Mouse (Mus musculus) liver, embryonic 14.5 days (tissue): ENCODE measurements around the gene Nr1h4. TPM values are rescaled to one million over a fixed set of nuclear protein-coding genes. Genes with fewer than 3 reads are reported as not detected.

Experiments
- ATAC-seq: fragments of 200-750 bp; cut with Nextera tagmentation; 2 replicates; pipeline ENCODE4 v1.8.0; 2017; ENCODE audit warnings: moderate number of reproducible peaks, mild to moderate bottlenecking, moderate library complexity; ENCODE audit not compliant: insufficient read depth
- DNase-seq, 3 experiments: peaks; one replicate each; pipeline ENCODE4 v3.0.0-alpha.2; 2012 to 2013; ENCODE audit warnings: low read depth in 3 of 3, low spot score in 3 of 3
- H3K27ac ChIP-seq: fragments of 300-500 bp; sonication (generic); 2 replicates; pipeline ENCODE4 v1.5.1; 2014; ENCODE audit warnings: moderate library complexity, mild to moderate bottlenecking, control low read depth, inconsistent platforms
- H3K27me3 ChIP-seq: fragments of 300-500 bp; sonication (generic); 2 replicates; pipeline ENCODE4 v1.6.1; 2014; ENCODE audit warnings: mild to moderate bottlenecking, low read length, moderate library complexity; ENCODE audit not compliant: control insufficient read depth, insufficient read depth
- H3K36me3 ChIP-seq: fragments of 300-500 bp; sonication (generic); replicated peaks from 2 replicates; pipeline ENCODE4 v1.6.1; 2014; ENCODE audit warnings: low read depth; ENCODE audit not compliant: control insufficient read depth, insufficient read depth
- H3K4me1 ChIP-seq, 2 experiments: fragments of 200-500 bp in 1 of 2; fragments of 300-500 bp in 1 of 2; sonication (generic) in 1 of 2; replicated peaks; 2 replicates each; pipeline ENCODE4 v1.6.1; 2012 to 2014; ENCODE audit warnings: antibody characterized with exemption in 1 of 2, inconsistent platforms in 1 of 2, low read length in 1 of 2; ENCODE audit not compliant: control insufficient read depth in 2 of 2, insufficient read depth in 2 of 2
- H3K4me2 ChIP-seq: fragments of 300-500 bp; sonication (generic); 2 replicates; pipeline ENCODE4 v1.6.1; 2014; ENCODE audit warnings: low read depth, mild to moderate bottlenecking, control low read depth, moderate library complexity
- H3K4me3 ChIP-seq, 2 experiments: fragments of 200-500 bp in 1 of 2; fragments of 300-500 bp in 1 of 2; sonication (generic) in 1 of 2; 2 replicates each; pipeline ENCODE4 v1.5.1; 2012 to 2014; ENCODE audit warnings: low read depth in 2 of 2, low read length in 2 of 2, mild to moderate bottlenecking in 2 of 2, control low read depth in 1 of 2, inconsistent platforms in 1 of 2, moderate library complexity in 1 of 2; ENCODE audit not compliant: insufficient read depth in 1 of 2
- H3K9ac ChIP-seq: fragments of 300-500 bp; sonication (generic); replicated peaks from 2 replicates; pipeline ENCODE4 v1.6.1; 2014; ENCODE audit warnings: mild to moderate bottlenecking, control low read depth, moderate library complexity
- H3K9me3 ChIP-seq: fragments of 300-500 bp; sonication (generic); 2 replicates; pipeline ENCODE4 v1.6.1; 2016; ENCODE audit warnings: low read length, mixed read lengths; ENCODE audit not compliant: control insufficient read depth
- CTCF ChIP-seq: IDR thresholded peaks from 2 replicates; pipeline ENCODE4 v1.5.1; 2016; ENCODE audit warnings: antibody characterized with exemption, low read depth, control low read depth
- EP300 ChIP-seq: IDR thresholded peaks from 2 replicates; pipeline ENCODE4 v1.6.1; 2016; ENCODE audit warnings: antibody characterized with exemption, low read depth
- WGBS: fragments of 180-500 bp; shearing (Covaris S2); extraction: QIAGEN DNeasy Blood & Tissue Kit; methylation state at CpG from one replicate; pipeline ENCODE4 v1.1.7; 2014; ENCODE audit not compliant: insufficient replicate concordance; 5-methylcytosine and 5-hydroxymethylcytosine counted together
- polyA plus RNA-seq, 2 experiments: library from polyadenylated mRNA; depleted of rRNA in 1 of 2; stranded (reverse) in 1 of 2; unstranded in 1 of 2; fragments of >200 nt; fragmentation: Nextera tagmentation in 1 of 2; extraction: Ambion mirVana in 1 of 2; gene quantifications; 2 replicates each; pipeline versions ENCODE4 v1.2.1 to v1.2.3; 2012 to 2014

The Nr1h4 gene
- polyA plus RNA-seq, 2 experiments = 2.9 to 3.9 TPM

- Histone ChIP-seq H3K27ac (no peak overlapping the region), H3K9me3 (no peaks in the 10 kb centered on the region), H3K36me3 (no peaks in the 10 kb centered on the region), H3K27me3 (no peaks in the 10 kb centered on the region), H3K9ac (no peak overlapping the region), H3K4me2 (no peak overlapping the region), H3K4me1 (peaks cover 0 to 6% of the 10 kb centered on the region in 2 experiments; a peak in 2 of 4 replicates), H3K4me3 (no peak overlapping the region)
- ATAC-seq (no peak), DNase-seq (no peak)
- TF ChIP-seq CTCF (no peak), EP300 (no peak)
These were observed 48.5 kb downstream of the Nr1h4 start for GRCm38 (mm10) chr10:89484907-89485306.

DNA sequence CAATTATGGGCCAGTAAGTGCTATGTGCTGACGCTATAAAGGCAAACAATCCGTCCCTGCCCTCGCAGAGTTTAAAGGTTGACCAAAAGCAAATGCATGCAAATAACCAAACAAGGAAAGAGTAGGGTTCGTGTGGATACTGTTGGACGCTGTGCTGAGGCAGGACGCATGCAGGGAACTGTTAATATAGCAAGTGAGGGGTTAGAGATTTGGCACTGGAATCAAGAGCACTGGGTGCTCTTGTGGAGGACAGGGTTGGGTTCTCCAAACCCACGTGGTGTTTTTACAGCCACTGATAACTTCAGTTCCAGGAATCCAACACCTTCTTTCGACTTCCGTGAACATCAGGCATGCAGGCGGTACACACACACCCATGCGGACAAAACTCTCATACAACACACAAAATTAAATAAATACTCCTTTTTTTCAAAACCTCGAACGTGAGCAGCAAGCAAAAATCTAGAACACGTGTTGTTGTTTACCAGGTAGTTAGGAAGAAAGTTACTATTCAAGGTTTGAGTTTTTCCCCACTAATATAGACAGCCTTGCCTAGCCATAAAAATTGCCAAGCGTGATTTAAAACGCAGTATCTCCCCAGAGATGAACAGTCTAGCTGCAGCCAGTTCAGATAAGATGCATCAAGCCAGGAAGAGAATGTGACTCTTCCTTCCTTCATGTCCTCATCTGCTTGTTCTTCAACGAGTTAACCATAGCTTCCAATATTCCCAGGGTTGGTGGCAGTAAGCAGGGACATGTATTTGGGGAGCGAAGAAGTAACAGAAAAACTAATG, 49.4 kb downstream of the Nr1h4 start:
- H3K4me2 ChIP-seq = no peak overlapping the region
- ATAC-seq (no peak), DNase-seq (no peak)

GRCm38 (mm10) chr10:89483113-89483512, 50.3 kb downstream of the Nr1h4 start:
- no peaks in the 10 kb centered on the region for H3K36me3 ChIP-seq
- H3K4me3 ChIP-seq = no peak overlapping the region
- TF ChIP-seq EP300 (no peak), CTCF (no peak)
- 74% methylated on average over 14 of the region's 14 CpGs for WGBS
- H3K9me3 ChIP-seq = no peaks in the 10 kb centered on the region
- H3K9ac ChIP-seq = no peak overlapping the region
- no peak for ATAC-seq
- peaks cover 0 to 6% of the 10 kb centered on the region in 2 experiments; a peak in 2 of 4 replicates for H3K4me1 ChIP-seq
- no peaks in the 10 kb centered on the region for H3K27me3 ChIP-seq
- H3K4me2 ChIP-seq = no peak overlapping the region
- DNase-seq = no peak
- no peak overlapping the region for H3K27ac ChIP-seq

More for the DNA sequence above, 49.4 kb downstream of the Nr1h4 start:
- no peaks in the 10 kb centered on the region for H3K9me3 ChIP-seq
- H3K36me3 ChIP-seq = no peaks in the 10 kb centered on the region
- H3K9ac ChIP-seq = no peak overlapping the region
- no peaks in the 10 kb centered on the region for H3K27me3 ChIP-seq
- no peak overlapping the region for H3K4me3 ChIP-seq
- peaks cover 0 to 6% of the 10 kb centered on the region in 2 experiments; a peak in 2 of 4 replicates for H3K4me1 ChIP-seq
- TF ChIP-seq CTCF (no peak), EP300 (no peak)
- 48% methylated on average over 18 of the region's 18 CpGs for WGBS
- H3K27ac ChIP-seq = no peak overlapping the region

GRCm38 (mm10) chr10:89482142-89482681, 51.2 kb downstream of the Nr1h4 start:
- Histone ChIP-seq H3K4me2 (no peak overlapping the region), H3K27ac (no peak overlapping the region), H3K4me1 (peaks cover 0 to 6% of the 10 kb centered on the region in 2 experiments; a peak in 2 of 4 replicates), H3K27me3 (no peaks in the 10 kb centered on the region), H3K9ac (no peak overlapping the region), H3K4me3 (no peak overlapping the region), H3K9me3 (no peaks in the 10 kb centered on the region), H3K36me3 (no peaks in the 10 kb centered on the region)
- TF ChIP-seq EP300 = no peak
- 72% methylated on average over 10 of the region's 10 CpGs for WGBS
- no peak for DNase-seq
- no peak for ATAC-seq

DNA sequence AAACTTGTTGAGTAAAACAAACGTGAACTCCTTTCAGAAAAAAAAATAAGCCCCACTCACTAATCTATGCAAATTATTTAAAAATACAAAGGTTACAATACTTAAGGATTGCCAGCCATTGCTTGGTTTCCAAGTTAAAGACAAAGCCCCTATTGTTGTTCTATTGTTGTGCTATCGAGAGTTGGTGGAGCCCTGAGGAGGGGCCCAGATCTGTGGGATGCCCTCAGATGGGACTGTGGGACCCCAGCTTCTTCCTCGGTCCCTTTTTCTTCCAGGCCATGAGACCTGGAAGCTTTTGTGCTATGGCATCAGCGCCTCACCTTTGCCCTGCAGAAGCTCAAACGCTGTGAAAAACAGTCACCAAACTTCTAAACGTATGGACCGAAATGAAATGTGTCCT, 51.7 kb downstream of the Nr1h4 start:
- TF ChIP-seq CTCF (no peak), EP300 (no peak)
- Histone ChIP-seq H3K9me3 (no peaks in the 10 kb centered on the region), H3K27me3 (no peaks in the 10 kb centered on the region), H3K27ac (no peak overlapping the region), H3K9ac (no peak overlapping the region), H3K4me2 (no peak overlapping the region), H3K4me3 (no peak overlapping the region), H3K4me1 (peaks cover 0 to 6% of the 10 kb centered on the region in 2 experiments; a peak in 2 of 4 replicates), H3K36me3 (no peaks in the 10 kb centered on the region)
- ATAC-seq = no peak
- no peak for DNase-seq
- WGBS = 59% methylated on average over 7 of the region's 7 CpGs
